Mouse (Mus musculus): ENCODE measurements around the gene Ctnna2.

Ctnna2 gene

GRCm38 (mm10) chr6:76897156-76897555 lies 1082.3 kb downstream of the Ctnna2 start:
- DNase-seq (ENCODE audit: low spot score): no peak

Data from MN1 (cell line).